Mouse (Mus musculus): ENCODE results near the gene Gpr15. TPM values are rescaled to one million over a fixed set of nuclear protein-coding genes. Genes with fewer than 3 reads are reported as not detected.

Gpr15 gene
- polyA plus RNA-seq (2015; fragmentation: Nextera tagmentation; extraction: Ambion mirVana) = 0.13 TPM in 1 of 2 replicates, not detected in the other

DNA sequence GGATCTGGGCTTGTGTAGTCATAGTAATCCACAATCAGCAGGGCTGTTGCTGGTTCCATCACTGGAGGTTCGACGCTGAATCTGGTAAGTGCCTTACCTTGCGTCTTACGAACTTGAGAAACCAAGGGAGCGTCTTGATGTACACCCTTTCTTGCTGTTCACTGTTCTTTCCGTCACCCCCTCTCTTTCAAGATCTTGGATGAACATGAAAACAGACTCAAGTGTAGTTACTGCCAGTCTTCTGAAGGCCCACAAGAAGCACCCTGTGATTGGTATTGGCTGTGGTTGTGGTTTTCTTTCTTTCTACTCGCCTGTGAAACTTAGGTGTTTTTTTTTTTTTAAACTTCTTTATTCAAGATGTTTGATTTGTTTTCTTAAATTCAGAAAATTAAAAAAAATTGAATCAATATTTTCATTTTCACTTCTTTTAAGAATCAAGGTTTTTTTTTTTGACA is at the start of gene Gpr15:
TSS of gene Gpr15 (minus strand) at position 405 of the 455 bp plus-strand sequence.
- ATAC-seq (ENCODE audit: low FRiP score, low read depth) = no peak
- Histone ChIP-seq H3K9ac (no peak within 1 kb of the TSS), H3K4me2 (no peak within 1 kb of the TSS), H3K27me3 (no peaks in the 10 kb centered on the region), H3K4me3 (no peak within 1 kb of the TSS), H3K9me3 (no peaks in the 10 kb centered on the region), H3K27ac (replicated peaks) (no peak within 1 kb of the TSS), H3K36me3 (no peaks in the 10 kb centered on the region), H3K4me1 (replicated peaks) (no peaks in the 10 kb centered on the region)
- WGBS = 94% methylated on average over 7 of the region's 7 CpGs

DNA sequence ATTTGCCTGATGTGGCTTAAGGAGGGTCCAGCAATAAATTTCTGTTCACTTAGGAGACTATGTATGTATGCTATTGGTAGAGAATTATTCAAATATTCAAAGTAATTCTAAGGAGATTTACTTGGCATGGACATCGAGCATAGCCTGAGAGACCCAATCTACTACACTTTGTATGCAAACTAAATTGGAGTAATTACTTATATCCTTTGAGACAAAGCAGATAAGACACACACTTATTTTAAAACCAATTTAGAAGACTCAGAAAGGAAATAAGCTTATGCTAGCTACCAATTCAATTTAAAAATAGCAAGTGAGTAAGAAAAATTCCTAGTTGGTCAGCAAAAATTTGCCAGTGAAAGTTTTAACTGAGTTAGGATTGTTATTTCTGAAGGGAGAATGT is 44.2 kb upstream of the Gpr15 start, which contains the start of gene Olfr172:
TSS of gene Olfr172 (minus strand) at position 101 of the 400 bp plus-strand sequence.
- Histone ChIP-seq H3K27ac (replicated peaks) (no peak within 1 kb of the TSS), H3K4me2 (no peak within 1 kb of the TSS), H3K36me3 (no peaks in the 10 kb centered on the region), H3K9ac (no peak within 1 kb of the TSS), H3K9me3 (no peaks in the 10 kb centered on the region), H3K4me1 (replicated peaks) (no peaks in the 10 kb centered on the region), H3K4me3 (no peak within 1 kb of the TSS), H3K27me3 (no peaks in the 10 kb centered on the region)
- ATAC-seq (ENCODE audit: low FRiP score, low read depth) = no peak
- 67% methylated on average over 1 of the region's 1 CpGs for WGBS

DNA sequence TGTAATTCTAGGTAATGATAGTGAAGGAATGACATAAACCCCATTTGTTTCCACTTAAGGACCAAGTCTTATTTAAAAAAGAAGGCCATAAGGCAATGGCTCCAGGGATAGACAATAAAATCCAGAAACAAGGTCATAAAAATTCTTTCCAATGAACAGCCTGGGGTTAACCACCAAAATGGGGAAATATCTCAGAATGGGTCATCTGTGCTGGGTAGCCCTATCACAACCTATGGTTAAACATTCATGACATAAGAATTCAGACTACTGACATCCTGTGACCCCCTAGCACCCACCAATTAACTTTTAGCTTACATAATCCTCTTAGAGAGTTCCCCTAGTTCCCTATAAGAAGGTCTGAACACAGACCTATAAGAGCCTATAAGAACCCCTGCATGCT is 37.3 kb upstream of the Gpr15 start:
- Histone ChIP-seq H3K4me2 (no peak overlapping the region), H3K9ac (no peak overlapping the region), H3K36me3 (no peaks in the 10 kb centered on the region), H3K27ac (replicated peaks) (no peak overlapping the region), H3K27me3 (no peaks in the 10 kb centered on the region), H3K4me1 (replicated peaks) (no peaks in the 10 kb centered on the region), H3K9me3 (no peaks in the 10 kb centered on the region), H3K4me3 (no peak overlapping the region)
- ATAC-seq (ENCODE audit: low FRiP score, low read depth) = no peak

DNA sequence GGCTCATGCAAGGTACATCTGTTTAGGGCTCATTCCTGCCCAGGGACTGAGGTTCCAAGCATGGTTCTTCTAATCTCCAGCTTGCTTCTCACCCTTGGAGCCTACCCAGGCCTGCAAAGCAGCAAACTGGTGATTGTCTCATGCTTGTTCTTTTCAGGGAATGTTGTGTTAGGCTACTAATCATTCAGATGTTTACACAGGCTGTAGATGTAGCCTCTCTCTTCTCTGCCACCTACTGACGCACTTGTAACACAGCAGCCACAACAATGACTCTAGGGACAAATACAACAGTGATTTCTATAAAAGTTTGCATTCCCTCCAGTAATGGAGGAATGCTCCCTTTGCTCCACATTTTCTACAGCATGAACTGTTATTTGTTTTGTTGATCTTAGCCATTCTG is 32.4 kb upstream of the Gpr15 start:
- WGBS = 40% methylated on average over 1 of the region's 1 CpGs
- H3K27ac ChIP-seq (replicated peaks) = no peak overlapping the region
- no peaks in the 10 kb centered on the region for H3K27me3 ChIP-seq
- no peak overlapping the region for H3K4me2 ChIP-seq
- H3K4me3 ChIP-seq = no peak overlapping the region
- no peaks in the 10 kb centered on the region for H3K9me3 ChIP-seq
- no peak for ATAC-seq (ENCODE audit: low FRiP score, low read depth)
- H3K4me1 ChIP-seq (replicated peaks) = no peaks in the 10 kb centered on the region
- no peak overlapping the region for H3K9ac ChIP-seq
- H3K36me3 ChIP-seq = no peaks in the 10 kb centered on the region

DNA sequence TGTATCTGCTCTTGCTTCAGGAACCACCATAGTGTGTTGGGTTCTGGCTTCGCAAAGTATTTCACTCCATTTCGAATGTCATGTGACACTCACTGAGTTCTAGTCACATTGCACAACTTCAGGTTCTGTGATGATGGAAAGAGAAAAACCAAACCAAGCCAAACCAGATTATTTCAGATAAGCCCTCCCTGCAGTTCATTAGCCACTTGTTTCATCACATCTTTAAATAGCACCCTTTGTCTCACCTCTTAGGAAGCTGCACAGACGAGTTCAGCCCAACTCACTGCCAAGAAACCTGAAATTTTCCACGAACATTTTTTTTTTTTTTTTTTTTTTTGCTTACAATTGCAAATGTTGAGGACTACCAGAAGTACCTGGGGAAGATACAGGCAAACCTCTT is 27.8 kb upstream of the Gpr15 start:
- Histone ChIP-seq H3K4me1 (replicated peaks) (no peaks in the 10 kb centered on the region), H3K27me3 (no peaks in the 10 kb centered on the region)
- 84% methylated on average over 4 of the region's 4 CpGs for WGBS

DNA sequence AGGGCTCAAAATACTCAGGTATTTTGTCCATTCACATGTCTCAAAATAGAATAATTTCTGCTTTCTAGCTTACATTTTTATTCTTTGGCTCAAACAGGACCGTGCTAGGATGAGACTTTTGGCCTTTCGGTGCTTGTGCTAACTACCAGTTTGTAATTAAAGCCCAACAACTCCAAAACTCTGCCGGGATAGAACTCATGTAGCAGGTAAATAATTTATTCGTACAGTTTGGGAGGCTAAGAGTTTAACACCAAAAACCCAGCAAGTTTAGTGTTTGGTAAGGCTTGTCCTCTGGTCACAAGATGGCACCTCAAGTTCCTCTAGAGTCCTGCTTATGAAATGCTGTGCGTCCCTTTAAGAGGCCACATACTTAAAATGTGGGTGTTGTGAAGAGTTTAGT is 21.9 kb upstream of the Gpr15 start:
- H3K36me3 ChIP-seq = no peaks in the 10 kb centered on the region
- H3K4me1 ChIP-seq (replicated peaks) = no peaks in the 10 kb centered on the region
- ATAC-seq (ENCODE audit: low FRiP score, low read depth) = no peak
- H3K9ac ChIP-seq = no peak overlapping the region
- WGBS = 97% methylated on average over 5 of the region's 5 CpGs
- H3K27me3 ChIP-seq = no peaks in the 10 kb centered on the region
- H3K4me2 ChIP-seq = no peak overlapping the region
- H3K27ac ChIP-seq (replicated peaks) = no peak overlapping the region
- H3K9me3 ChIP-seq = no peaks in the 10 kb centered on the region
- no peak overlapping the region for H3K4me3 ChIP-seq

More for the DNA sequence above, 27.8 kb upstream of the Gpr15 start:
- Histone ChIP-seq H3K9ac (no peak overlapping the region), H3K36me3 (no peaks in the 10 kb centered on the region), H3K27ac (replicated peaks) (no peak overlapping the region), H3K9me3 (no peaks in the 10 kb centered on the region), H3K4me2 (no peak overlapping the region), H3K4me3 (no peak overlapping the region)
- ATAC-seq (ENCODE audit: low FRiP score, low read depth) = no peak

DNA sequence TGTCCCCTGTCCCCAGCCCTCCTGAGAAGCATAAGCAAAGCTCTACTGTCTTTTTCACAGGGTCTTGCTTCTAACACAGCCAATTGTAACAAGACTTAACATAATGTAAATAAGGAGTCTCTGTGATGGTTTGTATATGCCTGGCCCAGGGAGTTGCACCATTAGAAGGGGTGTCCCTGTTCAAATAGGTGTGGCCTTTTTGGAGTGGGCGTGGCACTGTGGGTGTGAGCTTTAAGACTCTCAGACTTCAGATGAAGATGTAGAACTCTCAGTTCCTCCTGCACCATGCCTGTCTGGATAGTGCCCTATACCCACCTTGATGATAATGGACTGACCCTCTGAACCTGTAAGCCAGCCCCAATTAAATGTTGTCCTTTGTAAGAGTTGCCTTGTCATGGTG is 19.9 kb upstream of the Gpr15 start:
- ATAC-seq (ENCODE audit: low FRiP score, low read depth) = no peak

DNA sequence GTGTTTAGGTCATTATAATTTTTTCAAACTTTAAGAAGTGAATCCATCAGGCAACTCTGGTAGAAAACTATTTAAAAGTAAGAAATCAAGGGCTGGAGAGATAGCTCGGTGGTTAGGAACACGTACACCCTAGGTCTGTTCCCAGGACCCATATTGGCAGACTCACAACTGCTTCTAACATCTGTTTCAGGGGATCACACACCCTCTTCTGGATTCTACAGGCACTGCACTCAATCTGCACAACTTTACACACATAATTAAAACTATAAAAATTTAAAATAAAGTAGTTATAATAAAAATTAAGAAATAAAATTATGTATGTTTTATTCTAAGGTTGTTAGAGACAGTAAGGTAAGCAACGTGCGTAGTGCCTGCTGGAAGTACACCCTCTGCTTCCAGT is 19.3 kb upstream of the Gpr15 start:
- H3K27me3 ChIP-seq = no peaks in the 10 kb centered on the region
- ATAC-seq (ENCODE audit: low FRiP score, low read depth) = no peak
- H3K4me1 ChIP-seq (replicated peaks) = no peaks in the 10 kb centered on the region
- no peak overlapping the region for H3K4me3 ChIP-seq
- H3K9ac ChIP-seq = no peak overlapping the region
- H3K27ac ChIP-seq (replicated peaks) = no peak overlapping the region
- H3K9me3 ChIP-seq = no peaks in the 10 kb centered on the region
- peaks cover 18% of the 10 kb centered on the region for H3K36me3 ChIP-seq
- WGBS = 83% methylated on average over 4 of the region's 4 CpGs
- H3K4me2 ChIP-seq = no peak overlapping the region

More for the DNA sequence above, 19.9 kb upstream of the Gpr15 start:
- no peaks in the 10 kb centered on the region for H3K27me3 ChIP-seq
- peaks cover 13% of the 10 kb centered on the region; the same call in 1 of the 2 replicates for H3K36me3 ChIP-seq
- H3K4me2 ChIP-seq = no peak overlapping the region
- 93% methylated on average over 1 of the region's 1 CpGs for WGBS
- no peaks in the 10 kb centered on the region for H3K4me1 ChIP-seq (replicated peaks)
- H3K27ac ChIP-seq (replicated peaks) = no peak overlapping the region
- no peak overlapping the region for H3K4me3 ChIP-seq
- H3K9me3 ChIP-seq = no peaks in the 10 kb centered on the region
- no peak overlapping the region for H3K9ac ChIP-seq

DNA sequence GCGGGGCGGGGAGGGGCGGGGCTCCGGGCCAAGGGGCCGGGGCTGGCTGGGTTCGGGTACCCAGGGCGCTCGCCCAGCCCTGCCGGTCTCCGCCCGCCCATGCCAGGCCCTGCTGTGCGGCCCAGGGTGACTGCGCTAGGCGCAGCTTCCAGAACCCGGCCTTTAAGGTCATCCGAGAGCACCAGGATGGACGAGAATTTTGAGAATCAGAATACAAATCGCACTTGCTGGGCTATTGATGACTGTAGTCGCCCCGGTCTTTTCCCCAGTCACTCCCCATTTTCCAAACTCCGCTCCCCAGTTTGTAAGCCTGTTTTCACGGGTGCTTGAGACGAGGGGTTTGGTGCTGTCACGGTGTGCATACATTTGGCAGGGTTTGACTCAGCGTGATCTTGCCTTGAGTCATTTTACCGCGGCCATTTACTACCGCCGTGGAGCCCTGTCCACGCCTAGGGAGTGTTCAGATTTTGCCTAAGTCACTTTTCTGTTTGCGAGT is 9.4 kb upstream of the Gpr15 start:
- peak overlapping the region; percentile 86 for H3K27ac ChIP-seq (replicated peaks)
- no peaks in the 10 kb centered on the region for H3K9me3 ChIP-seq
- peak overlapping the region; percentile 60 for H3K4me2 ChIP-seq
- peak overlapping the region; percentile 83 for H3K4me3 ChIP-seq
- H3K9ac ChIP-seq = peak overlapping the region; percentile 79
- H3K4me1 ChIP-seq (replicated peaks) = peaks cover 12% of the 10 kb centered on the region
- under 1% methylated on average over 22 of the region's 31 CpGs for WGBS
- H3K36me3 ChIP-seq = peaks cover 26% of the 10 kb centered on the region
- H3K27me3 ChIP-seq = no peaks in the 10 kb centered on the region
- ATAC-seq (ENCODE audit: low FRiP score, low read depth) = peak; percentile 92

DNA sequence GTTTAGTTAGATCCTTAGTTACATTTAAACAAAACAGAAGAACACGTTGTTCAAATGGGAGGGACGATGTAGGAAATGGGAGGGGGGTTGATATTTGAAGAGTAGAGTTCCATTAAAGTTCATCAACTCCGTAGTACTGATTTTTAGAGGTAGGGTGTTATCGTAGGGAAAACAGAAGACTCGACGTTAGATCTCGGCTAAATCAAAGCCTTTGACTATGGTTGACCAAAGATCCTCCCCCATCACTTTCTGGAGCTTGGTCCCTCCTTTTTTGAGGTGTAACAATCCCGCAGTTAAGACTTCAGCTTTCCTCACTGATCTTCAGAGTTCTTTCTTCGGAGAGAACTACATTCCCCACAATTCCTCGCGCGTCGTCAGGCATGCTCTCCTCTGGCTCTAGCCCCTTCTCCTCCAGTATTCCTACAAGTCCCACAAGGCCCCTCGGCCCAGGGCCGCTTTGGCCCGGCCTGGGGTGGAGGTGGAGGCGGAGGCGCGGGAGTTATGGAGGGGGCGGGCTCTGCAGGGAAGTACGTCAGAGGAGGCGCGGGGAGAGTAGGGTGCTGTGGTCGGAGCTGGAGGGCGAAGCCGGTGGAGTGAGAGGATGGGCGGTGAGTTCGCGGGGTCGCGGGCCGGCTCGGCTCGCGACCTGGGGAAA is 8.7 kb upstream of the Gpr15 start, which contains the start of gene Cldnd1:
TSS of gene Cldnd1 (plus strand) at position 434 of the 655 bp plus-strand sequence.
- no peaks in the 10 kb centered on the region for H3K9me3 ChIP-seq
- peak within 1 kb of the TSS; percentile 79 for H3K9ac ChIP-seq
- H3K4me2 ChIP-seq = peak within 1 kb of the TSS; percentile 60
- H3K4me1 ChIP-seq (replicated peaks) = peaks cover 12% of the 10 kb centered on the region
- H3K27ac ChIP-seq (replicated peaks) = peak within 1 kb of the TSS; percentile 86
- peak; percentile 100 for ATAC-seq (ENCODE audit: low FRiP score, low read depth)
- no peaks in the 10 kb centered on the region for H3K27me3 ChIP-seq
- peaks cover 21% of the 10 kb centered on the region for H3K36me3 ChIP-seq
- peak within 1 kb of the TSS; percentile 83 for H3K4me3 ChIP-seq
- WGBS = 3% methylated on average over 26 of the region's 35 CpGs

DNA sequence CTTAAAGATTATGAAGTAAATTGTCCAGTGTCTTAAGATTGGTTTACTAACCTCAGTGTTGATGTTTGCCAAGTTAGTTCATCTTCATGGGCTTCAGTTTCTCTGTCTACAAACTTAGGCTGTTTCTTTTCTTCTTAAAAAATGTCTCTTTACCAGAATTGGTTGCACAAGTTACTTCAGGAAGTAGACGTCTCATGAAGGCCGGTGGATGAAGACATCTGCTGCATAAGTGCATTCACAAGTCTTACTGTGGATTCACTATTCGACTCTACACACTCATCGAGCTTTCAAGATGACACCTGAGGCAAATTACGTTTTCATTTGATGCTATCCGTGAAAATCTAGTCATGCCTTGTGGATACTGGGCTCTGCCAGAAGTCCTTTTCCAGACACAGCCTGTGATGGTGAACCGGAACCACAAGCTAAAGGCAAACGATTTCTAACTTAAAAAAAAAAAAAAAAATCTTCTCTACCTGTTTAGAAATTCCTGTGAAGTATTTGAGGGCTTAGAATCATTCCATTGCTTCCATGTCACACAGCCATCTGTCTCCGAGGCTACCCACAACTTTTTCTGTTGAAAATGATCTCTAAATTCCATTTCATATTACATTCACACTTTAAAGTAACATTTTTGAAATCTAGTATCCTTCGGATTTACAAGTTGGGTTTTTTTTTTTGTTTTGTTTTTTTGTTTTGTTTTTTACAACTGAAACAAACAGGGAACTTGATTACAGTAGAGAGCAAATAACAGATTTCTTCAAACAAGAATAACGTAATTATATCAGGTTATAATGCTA is 8.0 kb upstream of the Gpr15 start:
- H3K4me1 ChIP-seq (replicated peaks) = peaks cover 12% of the 10 kb centered on the region
- H3K27ac ChIP-seq (replicated peaks) = no peak overlapping the region
- no peaks in the 10 kb centered on the region for H3K27me3 ChIP-seq
- H3K4me3 ChIP-seq = peak overlapping the region; percentile 83
- H3K9me3 ChIP-seq = no peaks in the 10 kb centered on the region
- H3K36me3 ChIP-seq = peaks cover 15% of the 10 kb centered on the region
- WGBS = 81% methylated on average over 11 of the region's 11 CpGs
- ATAC-seq (ENCODE audit: low FRiP score, low read depth) = no peak
- no peak overlapping the region for H3K9ac ChIP-seq
- H3K4me2 ChIP-seq = peak overlapping the region; percentile 60

DNA sequence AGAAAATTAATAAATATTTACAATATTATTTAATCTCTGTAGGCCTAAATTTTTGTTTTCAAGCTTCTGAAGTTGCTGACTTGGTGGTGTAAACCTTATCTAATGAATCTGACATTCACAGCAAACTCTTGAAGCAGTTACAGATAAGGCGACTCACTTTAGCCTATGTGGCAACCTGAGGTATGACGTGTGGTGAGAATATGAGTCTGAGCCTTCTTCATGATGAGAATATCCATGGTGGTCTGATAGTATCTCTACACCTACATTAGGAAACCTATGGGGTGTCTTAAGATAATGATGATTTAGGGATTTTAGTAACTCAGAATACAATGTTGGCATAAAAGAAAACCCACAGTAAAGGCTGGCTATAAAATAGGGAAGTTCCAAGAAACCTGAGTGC is 3.4 kb upstream of the Gpr15 start:
- H3K27me3 ChIP-seq = no peaks in the 10 kb centered on the region

More for the DNA sequence above, 3.4 kb upstream of the Gpr15 start:
- H3K4me3 ChIP-seq = no peak overlapping the region
- H3K9ac ChIP-seq = no peak overlapping the region
- no peak overlapping the region for H3K27ac ChIP-seq (replicated peaks)
- H3K9me3 ChIP-seq = no peaks in the 10 kb centered on the region
- 96% methylated on average over 2 of the region's 2 CpGs for WGBS
- H3K4me1 ChIP-seq (replicated peaks) = no peaks in the 10 kb centered on the region
- H3K36me3 ChIP-seq = no peaks in the 10 kb centered on the region
- no peak for ATAC-seq (ENCODE audit: low FRiP score, low read depth)
- H3K4me2 ChIP-seq = no peak overlapping the region
